Mouse (Mus musculus): ENCODE measurements around the gene Samsn1.
"Not testable (repeated sequence)": the region's sequence is repeated elsewhere in the genome, so short reads cannot be mapped to it uniquely, and the experiment has no call there.

Samsn1 gene

DNA sequence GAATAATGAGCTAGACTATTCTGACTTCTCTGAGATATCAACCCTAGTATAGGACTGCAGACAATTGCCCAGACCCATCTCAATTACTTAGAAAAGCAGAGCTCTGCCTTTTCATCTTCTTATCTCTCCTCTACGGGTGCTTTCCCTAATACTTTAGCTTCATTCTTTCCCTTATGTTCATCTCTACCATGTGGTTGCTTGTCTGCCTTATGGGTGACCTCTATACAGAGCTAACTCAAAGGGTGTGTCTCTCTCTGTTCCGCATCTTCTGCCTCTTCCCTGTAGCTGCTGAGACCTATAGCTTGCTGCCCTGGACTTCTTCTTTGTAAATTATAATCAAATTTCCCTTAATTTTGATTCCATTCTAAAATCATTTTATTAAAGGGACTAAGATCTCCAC is 147.6 kb downstream of the Samsn1 start:
- no peak for DNase-seq

DNA sequence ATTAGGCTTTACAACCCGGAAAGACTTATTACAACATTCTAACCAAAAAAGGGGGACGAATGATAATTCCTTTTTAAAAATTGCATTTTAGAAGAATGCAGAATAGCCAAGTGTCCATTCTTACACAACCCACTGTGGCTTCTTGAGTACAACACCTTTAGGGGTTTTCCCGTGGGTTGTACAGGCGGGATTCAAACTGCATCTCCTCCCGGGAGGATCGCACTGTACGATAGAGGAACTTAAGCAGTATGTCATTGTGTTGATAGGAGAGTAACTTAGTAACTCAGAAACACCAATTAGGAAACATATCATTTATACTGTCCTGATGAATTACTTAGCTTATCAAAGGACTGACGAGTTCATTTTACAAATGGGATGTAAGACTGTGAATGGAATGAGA is 149.8 kb downstream of the Samsn1 start:
- DNase-seq, result no peak

DNA sequence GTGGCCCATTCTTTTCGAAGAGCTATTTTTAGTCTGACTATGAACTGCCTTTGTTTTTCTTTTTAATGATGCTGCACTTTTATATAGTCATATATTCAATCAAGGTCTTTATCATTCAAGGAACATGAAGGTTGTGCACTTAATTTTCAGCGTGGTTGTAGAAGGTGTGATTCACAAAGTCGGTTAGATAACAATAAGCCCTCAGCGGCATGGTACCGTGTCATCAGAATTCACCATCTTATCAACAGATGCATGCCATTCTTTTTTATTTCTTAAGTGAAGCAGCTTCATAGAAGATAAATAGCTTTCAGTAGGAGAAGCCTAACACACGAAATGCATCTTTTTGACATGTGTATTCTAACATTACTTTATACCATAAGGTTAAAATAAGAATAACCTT is 154.7 kb downstream of the Samsn1 start:
- no peak for DNase-seq

GRCm38 (mm10) chr16:75865505-75865904 is 156.6 kb downstream of the Samsn1 start:
- no peak for DNase-seq

GRCm38 (mm10) chr16:75864673-75865072 is 157.4 kb downstream of the Samsn1 start:
- DNase-seq, result no peak

GRCm38 (mm10) chr16:75856343-75856742 is 165.7 kb downstream of the Samsn1 start:
- no peak for DNase-seq

- no peak for DNase-seq
Measured at GRCm38 (mm10) chr16:75855402-75855801, 166.7 kb downstream of the Samsn1 start.

DNA sequence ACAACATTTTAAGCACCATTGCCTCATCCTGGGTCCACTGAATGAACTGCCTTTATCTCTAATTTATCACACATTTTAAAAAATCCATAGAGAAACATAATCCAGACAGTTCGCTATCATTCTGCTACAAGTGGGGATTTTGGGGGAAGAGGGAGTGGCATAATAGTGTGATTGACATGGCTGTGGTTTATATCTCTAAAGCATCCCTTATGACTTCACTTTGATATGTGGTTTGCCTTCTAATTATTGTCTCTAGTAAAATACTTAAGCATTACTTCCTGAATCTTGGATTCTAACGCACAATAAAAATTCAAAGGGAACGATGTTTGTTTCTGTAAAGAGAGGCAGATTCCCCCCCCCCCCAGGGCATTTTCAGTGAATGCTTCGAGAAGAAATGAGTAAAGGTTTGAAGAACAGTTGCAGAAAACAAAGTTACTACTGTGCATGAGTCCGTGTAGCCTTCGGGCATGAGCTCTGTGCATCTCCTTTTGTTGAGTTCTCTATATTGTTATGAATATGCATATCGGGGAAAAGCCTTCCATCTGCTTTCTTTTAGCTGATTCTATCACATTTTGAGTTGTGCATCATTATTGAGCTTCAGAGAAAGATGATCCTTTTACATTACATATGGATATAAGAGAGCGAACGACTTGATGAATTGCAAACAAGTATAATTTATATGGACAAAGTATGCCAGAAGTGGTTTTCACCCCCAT is 168.4 kb downstream of the Samsn1 start:
- no peak for DNase-seq

- DNase-seq, result no peak
Measured at GRCm38 (mm10) chr16:75852485-75852884, 169.6 kb downstream of the Samsn1 start.

- no peak for DNase-seq
Measured at GRCm38 (mm10) chr16:75849039-75849438, 173.0 kb downstream of the Samsn1 start.

GRCm38 (mm10) chr16:75843653-75844062 is 178.4 kb downstream of the Samsn1 start:
- DNase-seq, result peak in 1 of 2 experiments; percentile 3

DNA sequence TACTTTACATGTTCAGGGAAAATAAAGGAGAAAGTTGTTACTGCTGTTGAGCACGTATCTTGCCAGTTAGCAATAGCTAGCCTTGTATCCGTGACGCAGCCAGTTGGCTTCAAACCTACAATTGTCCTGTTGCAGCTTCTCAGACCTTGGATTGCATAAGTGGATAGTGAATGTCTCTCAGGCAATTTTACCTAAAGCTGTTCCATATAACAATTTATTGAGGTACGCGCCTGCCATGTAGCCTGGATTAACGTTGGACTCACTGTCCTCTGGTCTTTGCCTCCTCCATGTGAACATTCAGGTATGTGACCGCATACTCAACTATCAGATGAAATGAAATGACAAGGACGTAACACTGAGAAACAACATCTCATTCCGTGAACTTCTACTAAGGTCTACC is 179.1 kb downstream of the Samsn1 start:
- no peak for DNase-seq

DNA sequence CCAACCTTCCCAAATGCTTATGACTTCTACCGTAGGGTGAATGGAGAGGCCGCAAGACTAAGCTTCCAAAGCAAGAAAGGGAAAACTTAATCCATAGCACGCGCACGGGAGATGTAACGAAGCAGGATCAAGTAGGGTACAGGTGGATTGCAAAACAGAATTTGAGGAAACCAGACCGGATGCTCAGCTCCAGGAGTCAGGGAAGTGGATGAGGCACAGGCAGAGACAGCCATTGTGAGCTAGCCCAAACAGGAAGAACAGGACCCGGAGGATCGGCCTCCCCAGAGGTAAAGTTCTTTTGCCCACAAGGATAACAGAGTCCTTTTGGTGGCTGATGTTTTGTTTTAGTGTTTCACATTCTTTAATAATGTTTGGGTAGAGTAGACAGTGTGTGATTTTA is 179.5 kb downstream of the Samsn1 start:
- no peak for DNase-seq

DNA sequence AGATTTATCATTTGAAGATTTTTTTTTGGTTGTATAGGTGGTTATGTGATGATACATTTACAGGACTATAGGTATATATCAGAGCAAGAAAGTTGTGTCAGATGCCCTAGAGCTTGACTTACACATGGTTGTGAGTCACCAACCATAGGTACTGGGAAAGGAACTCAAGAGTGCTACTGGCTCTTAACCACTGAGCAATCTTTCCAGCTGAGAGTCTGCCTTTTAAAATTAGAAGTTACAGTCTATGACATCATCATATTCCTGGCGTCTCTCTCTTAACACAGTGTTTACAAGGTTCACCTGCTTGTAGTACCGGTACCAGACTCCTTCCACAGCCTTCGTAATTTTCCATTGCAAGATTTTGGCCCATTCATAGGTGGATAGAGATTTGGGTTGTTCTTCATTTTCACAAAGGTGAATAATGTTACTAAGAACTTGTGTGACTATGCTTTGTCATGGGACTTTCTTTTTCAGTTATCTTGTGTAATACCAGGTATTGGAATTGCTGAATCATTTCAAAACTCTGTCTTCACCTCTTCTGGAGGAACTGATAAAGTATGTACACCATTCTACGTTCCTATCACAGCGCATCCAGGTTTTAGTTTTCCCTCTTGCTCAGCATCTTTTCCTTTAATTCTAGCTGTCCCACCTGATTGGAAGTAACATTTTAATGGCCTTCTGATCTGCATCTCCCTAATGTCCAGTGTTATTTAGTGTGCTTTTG is 184.2 kb downstream of the Samsn1 start:
- DNase-seq, result no peak

GRCm38 (mm10) chr16:75831390-75831789 is 190.7 kb downstream of the Samsn1 start:
- no peak for DNase-seq

DNA sequence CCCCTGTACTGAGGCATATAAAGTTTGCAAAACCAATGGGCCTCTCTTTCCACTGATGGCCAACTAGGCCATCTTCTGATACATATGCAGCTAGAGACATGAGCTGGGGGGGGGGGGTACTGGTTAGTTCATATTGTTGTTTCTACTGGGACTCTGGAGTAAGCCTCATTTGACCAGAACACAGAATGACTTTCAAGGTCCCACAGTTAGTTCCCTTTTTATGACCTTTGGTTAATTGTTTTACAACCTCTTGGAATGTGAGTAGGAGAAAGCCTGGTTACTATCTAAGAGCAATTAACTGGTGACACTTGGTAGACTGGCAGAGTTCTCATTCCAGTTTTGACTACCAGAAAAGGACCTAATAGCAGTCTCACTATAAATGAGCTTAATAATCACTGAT is 195.1 kb downstream of the Samsn1 start:
- not testable (repeated sequence) for DNase-seq

- DNase-seq, result no peak
Measured at GRCm38 (mm10) chr16:75826498-75826897, 195.6 kb downstream of the Samsn1 start.

DNA sequence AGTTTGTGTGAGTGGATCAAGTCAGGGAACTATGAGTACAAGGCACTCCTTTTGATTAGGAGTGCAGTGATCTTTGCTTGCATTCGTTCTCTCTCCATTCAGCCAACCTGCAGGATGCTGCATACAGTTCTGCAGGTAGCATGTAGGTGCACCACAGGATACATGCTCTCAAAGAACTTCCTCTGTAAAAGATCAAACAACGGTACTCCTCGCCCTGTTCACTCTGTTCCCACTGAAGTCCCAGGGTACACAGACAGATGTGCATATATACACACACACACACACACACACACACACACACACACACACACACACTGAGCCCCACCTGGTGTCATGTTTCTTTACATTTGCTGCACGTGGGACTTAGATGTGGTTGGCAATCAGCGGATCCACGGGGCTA is 198.9 kb downstream of the Samsn1 start:
- DNase-seq, result no peak

- no peak for DNase-seq
Measured at GRCm38 (mm10) chr16:75820963-75821362, 201.1 kb downstream of the Samsn1 start.
